Mouse (Mus musculus) right cerebral cortex, postnatal 10 days (tissue): ENCODE results near the gene Vps13a.
"Not testable (repeated sequence)": the region's sequence is repeated elsewhere in the genome, so short reads cannot be mapped to it uniquely, and the experiment has no call there.

Experiments used
- DNase-seq, 2 experiments: peaks; one replicate each; pipeline ENCODE4 v3.0.0; 2021; ENCODE audit warnings: low spot score in 2 of 2

Gene Vps13a

GRCm38 (mm10) chr19:16780790-16781384 lies at the start of gene Vps13a:
Gene Vps13a, minus strand, starts transcription at chr19:16780933.
- DNase-seq = peak; percentile 92

- DNase-seq = no peak
These were observed 46.9 kb upstream of the Vps13a start for GRCm38 (mm10) chr19:16827657-16828056.

GRCm38 (mm10) chr19:16825228-16825627 lies 44.5 kb upstream of the Vps13a start:
- DNase-seq = no peak

- no peak for DNase-seq
These were observed 34.1 kb upstream of the Vps13a start for GRCm38 (mm10) chr19:16814848-16815247.

GRCm38 (mm10) chr19:16813306-16813705 lies 32.6 kb upstream of the Vps13a start:
- peak in 1 of 2 experiments; percentile 25 for DNase-seq

GRCm38 (mm10) chr19:16812072-16812608 lies 31.4 kb upstream of the Vps13a start:
- no peak for DNase-seq

- DNase-seq = no peak
These were observed 24.4 kb upstream of the Vps13a start for GRCm38 (mm10) chr19:16805102-16805501.

GRCm38 (mm10) chr19:16804578-16804977 lies 23.8 kb upstream of the Vps13a start:
- no peak for DNase-seq

- peak; percentile 39 to 58 for DNase-seq
These were observed 22.0 kb upstream of the Vps13a start for GRCm38 (mm10) chr19:16802707-16803106.

- no peak for DNase-seq
These were observed 21.4 kb upstream of the Vps13a start for GRCm38 (mm10) chr19:16802123-16802522.

GRCm38 (mm10) chr19:16797923-16798322 lies 17.2 kb upstream of the Vps13a start:
- DNase-seq = no peak

GRCm38 (mm10) chr19:16794486-16794885 lies 13.8 kb upstream of the Vps13a start:
- not testable (repeated sequence) for DNase-seq

GRCm38 (mm10) chr19:16789930-16790329 lies 9.2 kb upstream of the Vps13a start:
- DNase-seq = no peak

GRCm38 (mm10) chr19:16784879-16785278 lies 4.1 kb upstream of the Vps13a start:
- DNase-seq = no peak

- DNase-seq = no peak
These were observed 780 bp upstream of the Vps13a start for GRCm38 (mm10) chr19:16781406-16782019.

GRCm38 (mm10) chr19:16780251-16780783 lies 416 bp downstream of the Vps13a start:
- DNase-seq = peak; percentile 37 to 49

- DNase-seq = no peak
These were observed 947 bp downstream of the Vps13a start for GRCm38 (mm10) chr19:16779786-16780185.

GRCm38 (mm10) chr19:16779281-16779680 lies 1.5 kb downstream of the Vps13a start:
- DNase-seq = no peak

GRCm38 (mm10) chr19:16778578-16778977 lies 2.2 kb downstream of the Vps13a start:
- DNase-seq = no peak

- DNase-seq = no peak
These were observed 2.8 kb downstream of the Vps13a start for GRCm38 (mm10) chr19:16777901-16778300.

- not testable (repeated sequence) for DNase-seq
These were observed 3.3 kb downstream of the Vps13a start for GRCm38 (mm10) chr19:16777391-16777790.

- no peak for DNase-seq
These were observed 7.3 kb downstream of the Vps13a start for GRCm38 (mm10) chr19:16773237-16774016.
